Mouse (Mus musculus) hindbrain, postnatal 0 days (tissue): ENCODE results near the gene Pnp2. TPM values are rescaled to one million over a fixed set of nuclear protein-coding genes. Genes with fewer than 3 reads are reported as not detected.

Source experiments
- ATAC-seq: fragments of 200-750 bp; cut with Nextera tagmentation; 2 replicates; pipeline ENCODE4 v1.8.0; 2017; ENCODE audit warnings: mild to moderate bottlenecking, moderate TSS enrichment, moderate library complexity
- DNase-seq: peaks from one replicate; pipeline ENCODE4 v3.0.0-alpha.2; 2015; ENCODE audit warnings: low spot score
- H3K27ac ChIP-seq: fragments of 300-500 bp; sonication (generic); 2 replicates; pipeline ENCODE4 v1.5.1; 2014; ENCODE audit warnings: mild to moderate bottlenecking
- H3K27me3 ChIP-seq: fragments of 300-500 bp; sonication (generic); 2 replicates; pipeline ENCODE4 v1.6.1; 2014; ENCODE audit warnings: low read length, mixed read lengths; ENCODE audit not compliant: insufficient read depth
- H3K36me3 ChIP-seq: fragments of 300-500 bp; sonication (generic); 2 replicates; pipeline ENCODE4 v1.6.1; 2014; ENCODE audit warnings: low read length, mixed read lengths; ENCODE audit not compliant: insufficient read depth
- H3K4me1 ChIP-seq: fragments of 300-500 bp; sonication (generic); 2 replicates; pipeline ENCODE4 v1.6.1; 2014; ENCODE audit warnings: antibody characterized with exemption, low read length, mixed read lengths; ENCODE audit not compliant: insufficient read depth
- H3K4me2 ChIP-seq: fragments of 300-500 bp; sonication (generic); 2 replicates; pipeline ENCODE4 v1.6.1; 2014; ENCODE audit warnings: low read depth, mild to moderate bottlenecking, low read length, moderate library complexity, mixed read lengths
- H3K4me3 ChIP-seq: fragments of 300-500 bp; sonication (generic); 2 replicates; pipeline ENCODE4 v1.5.1; 2014; ENCODE audit warnings: low read length
- H3K9ac ChIP-seq: fragments of 300-500 bp; sonication (generic); replicated peaks from 2 replicates; pipeline ENCODE4 v1.6.1; 2014; ENCODE audit warnings: mild to moderate bottlenecking, low read length, moderate library complexity, mixed read lengths
- H3K9me3 ChIP-seq: fragments of 300-500 bp; sonication (generic); 2 replicates; pipeline ENCODE4 v1.6.1; 2016; ENCODE audit warnings: low read length, mixed read lengths
- CTCF ChIP-seq: IDR thresholded peaks from 2 replicates; pipeline ENCODE4 v1.5.1; 2016; ENCODE audit warnings: antibody characterized with exemption, control low read depth, low read depth
- WGBS: fragments of 180-500 bp; shearing (Covaris S2); extraction: QIAGEN DNeasy Blood & Tissue Kit; methylation state at CpG from one replicate; pipeline ENCODE4 v1.1.7; 2014; 5-methylcytosine and 5-hydroxymethylcytosine counted together
- polyA plus RNA-seq: library from polyadenylated mRNA; unstranded; fragments of >200 nt; fragmentation: Nextera tagmentation; extraction: Ambion mirVana; gene quantifications from 2 replicates; pipeline ENCODE4 v1.2.1, GENCODE M21; 2015
- total RNA-seq: library from RNA; depleted of rRNA; stranded (reverse); fragments of >200 nt; gene quantifications from 2 replicates; pipeline ENCODE4 v1.2.3, GENCODE M21; 2014

Pnp2 gene
- total and polyA plus RNA-seq, 2 experiments from 2014 or later, result 1.3 TPM; not detected in 1

DNA sequence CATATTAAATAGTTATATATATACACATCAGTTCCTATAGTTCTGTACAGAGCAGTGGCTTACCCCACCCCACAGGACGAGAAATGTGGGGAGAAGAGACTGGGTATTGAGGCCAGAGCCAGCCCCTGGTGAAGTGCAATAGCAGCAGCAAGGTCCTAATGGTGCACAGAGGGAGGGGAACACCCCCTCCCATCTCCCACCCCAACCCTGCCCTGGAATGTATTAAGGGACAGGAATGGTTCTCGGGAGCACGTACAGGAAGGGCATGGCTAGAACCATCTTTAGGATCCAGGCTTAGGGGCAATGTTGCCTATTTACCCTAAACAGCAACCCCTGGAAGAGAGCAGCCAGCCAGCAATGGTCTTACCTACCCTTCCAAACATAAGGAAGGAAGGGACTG, 28.4 kb upstream of the Pnp2 start:
- 60% methylated on average over 3 of the region's 3 CpGs for whole genome bisulfite sequencing

DNA sequence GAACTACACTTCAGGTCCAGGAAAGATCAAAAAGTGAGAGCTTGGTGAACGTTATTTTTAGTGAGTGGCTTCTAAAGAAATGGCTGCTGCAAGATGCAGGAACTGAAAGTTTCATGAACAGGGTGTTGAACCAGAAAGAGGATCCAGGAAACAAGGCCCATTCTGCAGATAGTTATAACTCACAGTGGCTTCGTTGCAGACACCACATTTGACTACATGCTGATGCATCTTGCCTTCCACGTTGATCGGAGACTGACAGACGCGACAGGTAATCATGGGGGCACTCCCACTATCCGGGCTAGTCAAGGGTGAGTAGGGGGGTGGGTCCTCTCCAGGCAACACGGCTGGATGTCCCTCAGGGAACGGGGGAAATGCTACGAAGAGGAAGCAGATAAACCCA, 25.8 kb upstream of the Pnp2 start:
- ATAC-seq, result no peak
- peak overlapping the region; percentile 79 for H3K4me2 ChIP-seq
- WGBS, result 13% methylated on average over 10 of the region's 10 CpGs

More for the DNA sequence above, 28.4 kb upstream of the Pnp2 start:
- H3K27me3 ChIP-seq, result no peaks in the 10 kb centered on the region
- H3K9me3 ChIP-seq, result no peaks in the 10 kb centered on the region
- peaks cover 14% of the 10 kb centered on the region; the same call in 1 of the 2 replicates for H3K4me1 ChIP-seq
- TF ChIP-seq CTCF, result no peak
- H3K4me3 ChIP-seq, result no peak overlapping the region
- peaks cover 32% of the 10 kb centered on the region for H3K36me3 ChIP-seq
- H3K4me2 ChIP-seq, result no peak overlapping the region
- H3K9ac ChIP-seq, result no peak overlapping the region
- H3K27ac ChIP-seq, result no peak overlapping the region
- ATAC-seq, result no peak
- no peak for DNase-seq

DNA sequence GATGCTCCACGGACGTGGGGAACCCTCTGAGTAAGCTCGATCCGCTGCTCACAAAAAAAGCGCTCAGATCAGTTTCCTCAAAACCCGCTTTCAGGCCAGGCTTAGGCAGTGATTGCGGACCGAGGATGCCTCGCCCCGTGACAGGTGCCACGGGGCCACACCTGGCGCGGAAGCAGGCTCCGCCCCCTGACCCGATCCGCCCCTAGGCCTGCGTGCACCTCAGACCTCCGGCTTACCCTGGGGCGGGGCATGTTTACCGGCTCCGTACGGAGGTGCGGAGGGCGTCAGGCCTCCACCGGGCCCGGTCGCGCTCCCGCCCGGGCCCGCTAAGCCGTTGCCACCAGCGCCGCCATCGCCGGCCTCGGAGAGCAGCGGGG, 25.4 kb upstream of the Pnp2 start:
- Histone ChIP-seq H3K4me1 (0 out of 2 replicates have a peak, but pooled peaks cover 9% of the 10 kb centered on the region), H3K4me3 (peak overlapping the region; percentile 62), H3K9me3 (no peaks in the 10 kb centered on the region), H3K27me3 (no peaks in the 10 kb centered on the region), H3K36me3 (peaks cover 32% of the 10 kb centered on the region), H3K4me2 (peak overlapping the region; percentile 79), H3K27ac (peak overlapping the region; percentile 83), H3K9ac (peak overlapping the region; percentile 84)
- 0% methylated on average over 35 of the region's 38 CpGs for whole genome bisulfite sequencing
- DNase-seq (peak; percentile 42), ATAC-seq (peak; percentile 48)
- no peak for TF ChIP-seq CTCF

More for the DNA sequence above, 25.8 kb upstream of the Pnp2 start:
- H3K9ac ChIP-seq, result peak overlapping the region; percentile 84
- peak overlapping the region; percentile 83 for H3K27ac ChIP-seq
- peak; percentile 2 for DNase-seq
- no peaks in the 10 kb centered on the region for H3K27me3 ChIP-seq
- no peak for TF ChIP-seq CTCF
- peak overlapping the region; percentile 62 for H3K4me3 ChIP-seq
- H3K4me1 ChIP-seq, result 0 out of 2 replicates have a peak, but pooled peaks cover 9% of the 10 kb centered on the region
- no peaks in the 10 kb centered on the region for H3K9me3 ChIP-seq
- peaks cover 32% of the 10 kb centered on the region for H3K36me3 ChIP-seq

DNA sequence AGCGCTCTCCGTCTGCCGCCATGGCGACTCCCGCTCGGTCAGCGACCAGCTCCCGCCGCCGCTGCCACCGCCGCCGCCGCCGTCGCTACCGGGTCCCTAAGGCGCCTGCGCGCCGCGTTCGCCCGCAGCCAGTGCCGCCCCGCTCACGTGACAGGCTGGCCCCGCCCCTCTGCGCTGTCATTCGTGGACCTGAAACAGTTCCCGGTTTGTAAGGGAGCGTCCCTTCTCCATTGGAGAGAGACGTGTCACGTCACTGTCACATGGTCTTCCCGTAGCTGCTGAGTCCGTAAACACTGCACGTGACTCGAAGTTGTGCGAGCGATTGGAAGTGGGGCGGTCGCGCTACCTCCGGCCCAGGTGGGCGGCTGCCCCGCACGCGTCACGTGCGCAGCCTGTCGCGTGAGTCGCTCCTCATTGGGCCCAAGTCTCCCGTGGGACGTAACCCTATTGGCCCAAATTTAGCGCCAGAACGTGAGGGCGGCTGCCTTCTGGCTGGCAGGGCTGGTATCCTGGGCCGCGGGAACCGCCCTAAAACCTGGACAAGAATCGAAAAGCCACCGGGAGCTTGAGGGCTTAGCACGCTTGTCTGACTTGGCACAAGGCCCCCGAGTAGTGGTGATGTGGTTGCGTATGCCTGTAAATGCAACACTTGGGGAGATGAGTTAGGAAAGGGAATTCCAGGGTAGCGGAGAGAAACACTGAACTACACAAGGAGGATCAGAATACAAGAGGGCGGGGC, 24.9 kb upstream of the Pnp2 start, which contains the start of the genes Pip4p1 and Pnp:
Gene Pip4p1 (minus strand): TSS at position 103 of the 739 bp plus-strand sequence.
Gene Pnp (plus strand): TSS at position 329 of the 739 bp plus-strand sequence.
- TF ChIP-seq CTCF, result no peak
- Histone ChIP-seq H3K4me1 (0 out of 2 replicates have a peak, but pooled peaks cover 7% of the 10 kb centered on the region), H3K27ac (peak within 1 kb of the TSS; percentile 83), H3K4me3 (peak within 1 kb of the TSS; percentile 62), H3K27me3 (no peaks in the 10 kb centered on the region), H3K36me3 (peaks cover 32% of the 10 kb centered on the region), H3K9ac (peak within 1 kb of the TSS; percentile 84), H3K9me3 (no peaks in the 10 kb centered on the region), H3K4me2 (peak within 1 kb of the TSS; percentile 79)
- DNase-seq (peak; percentile 99), ATAC-seq (peak; percentile 99)
- under 1% methylated on average over 63 of the region's 68 CpGs for WGBS

DNA sequence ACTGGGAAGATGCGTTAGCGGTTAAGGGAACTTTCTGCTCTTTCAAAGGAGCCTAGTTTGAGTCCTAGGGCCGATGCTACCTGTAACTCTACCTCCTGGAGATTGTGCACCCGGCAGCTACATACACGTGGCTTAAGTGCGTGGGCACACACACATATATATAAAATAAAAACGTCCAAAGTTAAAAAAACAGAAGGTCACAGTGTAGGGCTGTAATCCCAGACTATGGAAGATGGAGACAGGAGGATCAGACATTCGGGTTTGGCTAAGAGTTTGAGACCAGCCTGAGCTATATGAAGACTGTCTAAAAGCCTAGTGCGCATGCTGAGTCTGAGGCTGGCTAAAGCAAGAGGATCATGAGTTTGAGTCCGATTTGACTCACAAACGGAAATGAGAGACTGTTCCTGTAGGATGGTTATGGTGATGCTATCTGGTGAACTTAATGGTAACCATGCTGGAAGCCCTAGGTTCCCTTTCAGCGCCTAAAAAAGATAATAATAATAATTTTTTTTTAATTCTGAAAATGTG, 24.2 kb upstream of the Pnp2 start:
- Histone ChIP-seq H3K27me3 (no peaks in the 10 kb centered on the region), H3K4me3 (peak overlapping the region; percentile 62), H3K4me2 (peak overlapping the region; percentile 67), H3K4me1 (0 out of 2 replicates have a peak, but pooled peaks cover 5% of the 10 kb centered on the region), H3K9me3 (no peaks in the 10 kb centered on the region), H3K36me3 (peaks cover 26% of the 10 kb centered on the region), H3K9ac (peak overlapping the region; percentile 43), H3K27ac (peak overlapping the region; percentile 81)
- ATAC-seq, result no peak
- 12% methylated on average over 12 of the region's 12 CpGs for WGBS
- no peak for TF ChIP-seq CTCF
- DNase-seq, result peak; percentile 22

DNA sequence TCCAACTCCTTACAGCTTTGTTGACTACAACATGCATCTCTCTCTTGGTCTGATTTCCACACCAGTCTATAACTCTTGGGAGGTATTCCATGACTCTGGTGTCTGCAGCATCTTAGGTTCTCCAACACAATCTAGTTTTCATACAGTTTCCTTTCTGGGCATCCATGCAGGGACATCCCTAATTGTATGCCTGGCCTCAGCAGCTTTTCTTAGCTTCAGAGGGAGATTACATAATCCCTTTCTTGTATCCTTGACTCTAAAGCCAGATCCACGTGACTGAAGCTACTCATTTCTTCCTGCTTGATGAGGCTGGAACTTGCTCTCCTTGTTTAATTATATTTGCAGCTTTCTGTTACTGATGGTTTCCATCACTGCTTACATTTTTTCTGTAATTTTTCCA, 19.1 kb upstream of the Pnp2 start:
- Histone ChIP-seq H3K4me1 (no peaks in the 10 kb centered on the region), H3K9ac (no peak overlapping the region), H3K4me2 (no peak overlapping the region), H3K36me3 (no peaks in the 10 kb centered on the region), H3K9me3 (no peaks in the 10 kb centered on the region), H3K4me3 (no peak overlapping the region), H3K27me3 (no peaks in the 10 kb centered on the region), H3K27ac (no peak overlapping the region)
- ATAC-seq (no peak), DNase-seq (no peak)
- 57% methylated on average over 1 of the region's 1 CpGs for WGBS
- TF ChIP-seq CTCF, result no peak
